Mouse (Mus musculus): Measurements from ENCODE around the gene Ank3.

The Ank3 gene

DNA sequence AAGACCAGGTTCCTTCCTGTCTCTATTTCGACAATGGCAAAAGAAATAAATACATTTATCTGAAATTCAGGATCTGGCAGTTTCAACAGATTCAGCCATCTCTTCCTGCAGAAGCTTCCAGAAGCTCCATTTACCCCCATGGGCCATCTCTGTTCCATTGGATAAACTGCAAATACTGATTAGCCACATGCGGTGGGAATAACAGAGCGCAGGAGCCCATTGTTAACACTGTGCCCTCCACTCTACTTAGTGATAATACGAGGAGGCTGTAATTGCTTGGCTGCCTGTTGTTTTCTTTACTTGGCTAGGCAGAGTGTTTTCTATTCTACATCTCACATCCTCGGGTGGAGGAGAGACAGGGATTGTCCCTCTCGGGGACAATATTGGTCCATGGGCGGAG lies 174.5 kb downstream of the Ank3 start:
- ChIA-PET POLR2A (interaction anchor here in 1 of 4 experiments (0.6 to 0.7 kb wide), 3 partner anchors 9 to 1187 kb away, joined by 3 to 4 read pairs (median 3); no protein-coding TSS in a partner anchor), CTCF (no interaction called here)

DNA sequence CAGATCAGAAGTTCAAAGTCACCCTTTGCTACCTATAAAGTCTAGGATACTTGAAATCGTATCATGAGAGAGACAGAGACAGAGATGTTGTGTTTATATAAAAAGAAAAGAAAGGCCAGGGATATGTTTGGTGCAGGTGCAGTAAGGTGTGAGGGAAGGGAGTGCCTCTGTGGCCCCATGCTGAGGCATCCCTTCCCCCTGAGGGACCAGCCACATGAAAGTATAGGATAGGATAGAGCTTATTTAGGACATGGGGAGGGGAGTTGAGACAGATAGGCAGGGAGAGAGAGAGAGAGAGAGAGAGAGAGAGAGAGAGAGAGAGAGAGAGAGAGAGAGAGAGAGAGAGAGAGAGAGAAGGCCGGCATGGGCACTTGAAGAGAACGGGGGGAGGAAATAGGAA lies 175.2 kb downstream of the Ank3 start:
- ChIA-PET CTCF (interaction anchor here in 2 of 4 experiments (0.6 to 1.5 kb wide), 2 partner anchors 17 to 123 kb away, joined by 3 to 11 read pairs; no protein-coding TSS in a partner anchor), POLR2A (interaction anchor here (0.5 to 1.5 kb wide), 11 partner anchors 10 to 369 kb away, joined by 3 to 7 read pairs (median 4); partner anchors contain the start of gene Cdk1 (in 1 of the 4))

DNA sequence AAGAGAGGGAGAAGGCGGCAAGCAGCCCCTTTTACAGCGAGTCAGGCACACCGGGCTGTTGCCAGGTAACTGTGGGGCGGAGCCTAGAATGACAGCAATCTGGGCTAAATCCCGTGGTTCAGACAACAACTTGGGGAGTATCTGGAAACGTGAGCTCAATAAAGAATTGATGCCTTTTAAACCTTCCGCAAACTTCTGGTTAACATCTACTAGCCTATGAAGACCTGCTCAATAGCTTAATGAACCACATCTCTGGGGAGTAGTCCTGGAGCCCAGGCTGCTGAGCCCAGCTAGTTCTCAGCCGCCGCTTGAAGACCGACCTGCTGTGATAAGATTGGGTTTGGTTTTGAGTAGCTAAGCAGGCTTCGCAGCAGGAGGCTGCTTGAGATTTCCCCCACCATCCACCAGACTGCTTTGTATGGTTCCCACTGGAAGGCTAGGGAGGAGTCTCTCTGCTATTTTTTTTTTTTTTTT lies 175.7 kb downstream of the Ank3 start:
- CTCF ChIA-PET: interaction anchor here in 2 of 4 experiments (0.6 to 1.5 kb wide), 4 partner anchors 18 to 415 kb away, joined by 3 to 12 read pairs (median 7); no protein-coding TSS in a partner anchor
- POLR2A ChIA-PET: interaction anchor here (0.5 to 1.5 kb wide), 15 partner anchors 9 to 558 kb away, joined by 3 to 7 read pairs (median 4); partner anchors contain the start of gene Cdk1 (in 1 of the 4)

DNA sequence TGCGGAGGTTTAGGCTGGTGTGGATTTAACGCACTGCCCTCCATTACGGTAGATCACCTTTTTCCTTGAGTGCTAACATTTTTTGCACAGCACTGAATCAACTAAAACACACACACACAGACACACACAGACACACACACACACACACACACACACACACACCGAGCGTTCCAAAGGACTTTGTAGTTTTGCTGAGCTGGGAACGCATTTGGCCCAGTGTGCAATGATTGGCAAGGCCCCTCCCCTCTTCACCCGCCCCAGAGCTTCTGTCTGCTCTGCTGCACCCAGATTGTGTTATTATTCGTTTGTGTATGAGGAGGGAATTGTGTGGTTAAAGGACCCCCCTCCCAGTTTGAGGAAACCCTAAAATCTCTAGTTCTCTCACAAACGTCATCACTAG lies 176.3 kb downstream of the Ank3 start:
- CTCF ChIA-PET: interaction anchor here in 2 of 4 experiments (0.5 to 1.7 kb wide), 6 partner anchors 18 to 667 kb away, joined by 3 to 12 read pairs (median 6); no protein-coding TSS in a partner anchor
- POLR2A ChIA-PET: interaction anchor here in 3 of 4 experiments (0.6 to 1.5 kb wide), 10 partner anchors 9 to 557 kb away, joined by 3 to 7 read pairs (median 4); partner anchors contain the start of gene Cdk1 (in 1 of the 3)

DNA sequence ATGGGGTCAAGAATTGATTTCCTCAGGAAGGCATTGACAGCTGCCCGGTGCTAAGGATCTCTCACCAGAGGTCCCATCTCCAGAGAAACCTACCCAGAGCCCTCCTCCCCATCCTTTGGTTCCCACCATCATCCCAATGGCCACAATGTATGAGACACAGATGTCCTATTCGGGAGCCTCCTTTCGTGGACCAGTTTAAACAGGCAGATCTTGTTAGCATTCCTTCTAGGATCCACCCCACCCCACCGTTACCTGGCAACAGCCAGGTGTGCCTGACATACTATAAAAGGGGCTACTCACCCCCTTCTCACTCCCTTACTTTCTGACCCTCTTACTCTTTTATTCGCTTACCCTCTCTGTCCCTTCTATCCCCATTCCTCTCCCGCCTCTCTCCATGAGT lies 176.9 kb downstream of the Ank3 start:
- POLR2A ChIA-PET: interaction anchor here in 2 of 4 experiments (0.7 to 1.5 kb wide), 3 partner anchors 8 to 96 kb away, joined by 3 to 7 read pairs (median 4); no protein-coding TSS in a partner anchor
- CTCF ChIA-PET: interaction anchor here in 2 of 4 experiments (0.5 to 1.7 kb wide), 2 partner anchors 19 to 667 kb away, joined by 5 to 7 read pairs; no protein-coding TSS in a partner anchor

DNA sequence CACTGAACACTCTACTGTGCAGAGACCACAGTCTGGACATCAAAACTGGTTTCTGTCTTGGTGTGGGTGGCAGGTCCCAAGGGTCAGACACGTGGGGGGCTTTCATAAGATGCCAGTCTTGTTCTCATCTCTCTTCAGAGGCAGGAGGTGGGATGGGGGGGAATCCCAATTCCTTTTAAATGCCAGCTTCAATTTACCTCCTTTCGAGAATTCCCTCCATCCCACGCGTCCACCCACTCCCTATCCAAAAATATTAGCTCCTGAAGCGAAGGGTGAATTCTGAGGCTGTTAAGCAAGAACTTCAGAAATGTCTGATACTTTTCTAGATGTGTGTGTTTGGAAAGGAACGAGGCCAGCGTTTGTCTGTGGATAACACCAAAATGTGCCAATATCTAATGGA lies 177.7 kb downstream of the Ank3 start:
- POLR2A ChIA-PET: no interaction called here
- CTCF ChIA-PET: interaction anchor here in 1 of 4 experiments (1.7 kb wide), 1 partner anchor 20 kb away, joined by 5 read pairs; no protein-coding TSS in a partner anchor

DNA sequence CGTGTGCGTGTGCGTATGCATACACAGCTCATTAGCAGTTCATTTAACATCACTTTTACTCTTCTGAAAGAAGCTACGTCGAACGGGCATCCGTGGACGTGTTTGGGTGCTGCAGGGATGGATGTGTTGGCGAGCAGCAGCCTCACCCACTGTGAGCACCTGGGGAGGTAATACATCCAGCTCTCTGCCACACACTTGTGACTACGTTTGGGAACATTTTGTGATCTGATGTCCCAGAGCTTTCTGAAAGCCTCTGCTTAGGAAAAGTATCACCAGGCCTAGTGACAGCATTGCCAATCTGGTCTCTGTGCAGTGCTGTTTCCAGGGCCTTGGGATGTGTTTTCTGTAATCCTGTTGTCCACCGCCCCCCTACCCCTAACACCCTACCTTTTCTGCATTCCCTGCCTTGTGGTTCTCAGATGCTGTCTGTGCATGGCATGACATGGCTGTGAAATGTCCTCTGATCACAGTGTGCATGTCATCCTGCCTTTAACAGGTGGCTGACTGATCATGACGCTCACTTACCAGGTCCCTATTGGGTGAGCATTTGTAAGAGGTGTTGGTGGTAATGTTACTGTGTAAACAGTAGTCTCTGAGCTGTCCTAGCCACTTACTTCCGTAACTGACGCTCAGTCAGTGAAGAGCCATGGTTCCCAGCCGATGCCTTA lies 178.6 kb downstream of the Ank3 start:
- ChIA-PET CTCF (interaction anchor here in 1 of 4 experiments (0.7 kb wide), 1 partner anchor 225 kb away, joined by 3 read pairs; the partner anchor contains the start of gene Cdk1), POLR2A (no interaction called here)

DNA sequence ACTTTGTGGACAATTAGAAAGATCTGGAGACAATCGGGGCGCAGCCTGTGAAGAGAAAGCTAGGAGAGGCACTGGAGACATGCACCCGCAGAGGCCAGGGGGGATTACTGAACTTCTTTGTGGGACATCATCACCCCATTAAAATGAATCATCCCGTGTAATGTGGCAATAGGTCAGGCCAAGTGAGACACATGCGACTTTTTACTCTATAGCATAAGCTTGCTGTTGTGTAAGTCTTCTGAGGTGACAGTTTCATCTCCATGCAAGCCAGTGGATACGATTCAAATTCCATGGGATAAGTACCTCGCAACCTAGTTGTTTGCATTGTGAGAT lies 179.1 kb downstream of the Ank3 start:
- POLR2A ChIA-PET: no interaction called here
- CTCF ChIA-PET: no interaction called here

DNA sequence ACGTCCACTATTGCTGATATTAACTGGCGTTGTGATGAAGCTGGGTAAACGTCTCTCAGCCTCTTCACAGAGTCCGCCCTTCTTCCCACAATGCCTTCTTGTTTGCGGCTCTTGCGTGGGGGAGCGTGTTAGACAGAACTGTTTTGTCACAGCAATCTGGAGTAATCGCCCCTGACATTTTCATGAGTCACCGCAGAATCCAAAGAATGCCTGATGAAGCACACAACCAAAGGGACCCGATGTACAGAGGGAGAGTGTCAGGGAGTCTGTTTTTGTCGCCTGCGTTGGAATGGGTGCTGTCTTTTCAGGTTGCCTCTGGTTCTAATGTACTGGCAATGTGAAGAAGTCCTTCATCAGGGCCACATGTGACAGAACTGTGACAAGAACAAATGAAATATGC lies 181.0 kb downstream of the Ank3 start:
- ChIA-PET CTCF (no interaction called here), POLR2A (no interaction called here)

DNA sequence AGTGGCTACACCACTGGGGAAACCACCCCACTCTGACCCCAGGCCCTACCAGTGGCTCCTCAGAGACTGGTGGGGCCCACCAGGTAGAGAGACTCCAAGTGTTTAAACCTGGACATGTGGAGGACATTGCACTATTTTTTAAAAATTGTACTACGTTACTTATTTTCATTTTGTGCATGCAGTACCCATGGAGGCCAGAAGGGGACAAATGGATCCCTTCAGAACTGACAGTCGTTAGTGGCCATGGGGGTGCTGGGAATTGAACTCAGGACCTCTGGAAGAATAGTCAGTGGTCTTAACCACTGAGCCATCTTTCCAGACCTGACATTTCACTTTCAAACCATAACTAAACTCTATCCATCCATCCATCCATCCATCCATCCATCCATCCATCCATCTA lies 183.0 kb downstream of the Ank3 start:
- ChIA-PET POLR2A (no interaction called here), CTCF (no interaction called here)

DNA sequence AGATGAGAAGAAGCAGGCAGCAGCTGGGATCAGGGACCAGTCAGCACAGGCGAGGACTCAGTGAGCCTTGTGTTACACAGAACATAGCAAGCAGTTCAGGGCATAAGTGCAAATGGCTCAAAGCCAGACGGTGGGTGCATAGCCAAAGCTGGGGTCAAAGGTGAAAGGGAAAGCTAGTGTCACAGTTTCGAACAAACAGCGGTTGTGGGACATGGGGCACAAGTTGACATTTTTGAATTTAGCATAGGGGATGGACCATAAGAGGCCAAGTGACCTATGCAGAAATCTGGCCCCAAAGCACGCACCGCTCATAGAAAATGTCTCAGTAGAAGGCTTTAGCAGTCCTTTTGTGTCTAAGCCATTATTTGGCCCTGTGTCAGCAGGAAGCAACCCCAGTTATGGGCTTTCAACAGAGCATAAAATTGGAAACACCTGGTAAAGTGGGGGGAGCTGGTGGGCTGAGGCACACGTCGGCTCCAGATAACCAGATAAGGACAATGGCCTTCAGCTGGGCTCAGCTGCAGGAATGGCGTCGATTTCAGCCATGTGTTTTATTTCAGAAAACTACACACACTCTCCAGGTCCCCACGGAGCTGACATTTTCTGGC lies 185.4 kb downstream of the Ank3 start:
- ChIA-PET POLR2A (interaction anchor here in 1 of 4 experiments (2.0 kb wide), 1 partner anchor 9 kb away, joined by 7 read pairs; no protein-coding TSS in a partner anchor), CTCF (interaction anchor here in 1 of 4 experiments (0.5 kb wide), 1 partner anchor 71 kb away, joined by 9 read pairs; no protein-coding TSS in a partner anchor)

DNA sequence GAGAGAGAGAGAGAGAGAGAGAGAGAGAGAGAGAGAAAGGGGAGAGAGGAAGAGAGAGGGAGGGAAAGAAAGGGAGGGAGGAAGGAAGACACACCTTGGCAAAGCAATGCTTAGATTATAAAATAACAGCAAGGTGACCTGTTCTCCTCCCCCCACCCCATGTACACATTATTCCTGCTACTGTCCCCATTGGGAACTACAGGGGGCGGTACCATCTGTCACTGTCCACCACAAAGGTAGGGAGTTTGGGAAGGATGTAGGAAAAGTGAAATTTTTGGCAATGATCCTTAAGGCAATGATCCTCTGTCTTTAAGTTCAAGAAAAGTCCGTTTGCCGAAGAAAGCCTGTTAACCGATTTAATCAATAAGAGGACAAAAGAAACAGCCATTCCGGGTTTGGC lies 186.0 kb downstream of the Ank3 start:
- CTCF ChIA-PET: no interaction called here

DNA sequence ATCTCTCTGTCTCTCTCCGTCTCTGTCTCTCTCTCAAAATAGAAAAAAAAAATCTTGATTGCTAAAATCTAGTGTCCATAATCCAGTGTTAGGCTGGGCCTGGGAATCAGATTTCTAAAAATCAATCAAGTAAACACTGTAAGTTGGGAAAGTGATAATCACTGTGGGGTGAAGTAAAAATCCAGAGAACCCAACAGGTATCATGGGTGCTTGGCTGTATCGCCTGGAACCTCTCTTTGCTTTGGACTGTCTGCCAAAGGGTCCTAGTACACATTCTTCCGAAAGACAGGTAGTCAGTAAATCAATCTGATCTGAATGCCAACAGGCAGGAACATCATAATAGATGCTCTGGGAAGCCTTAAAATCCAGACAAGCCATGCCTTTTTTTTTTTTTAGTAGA lies 186.7 kb downstream of the Ank3 start:
- CTCF ChIA-PET: interaction anchor here in 1 of 4 experiments (0.7 kb wide), 1 partner anchor 77 kb away, joined by 3 read pairs; no protein-coding TSS in a partner anchor
- POLR2A ChIA-PET: interaction anchor here in 2 of 4 experiments (0.7 kb wide), 2 partner anchors 199 to 1755 kb away, joined by 3 read pairs; no protein-coding TSS in a partner anchor

More for the DNA sequence above, 186.0 kb downstream of the Ank3 start:
- POLR2A ChIA-PET: interaction anchor here in 1 of 4 experiments (0.6 to 2.0 kb wide), 2 partner anchors 10 to 18 kb away, joined by 4 to 7 read pairs; no protein-coding TSS in a partner anchor

DNA sequence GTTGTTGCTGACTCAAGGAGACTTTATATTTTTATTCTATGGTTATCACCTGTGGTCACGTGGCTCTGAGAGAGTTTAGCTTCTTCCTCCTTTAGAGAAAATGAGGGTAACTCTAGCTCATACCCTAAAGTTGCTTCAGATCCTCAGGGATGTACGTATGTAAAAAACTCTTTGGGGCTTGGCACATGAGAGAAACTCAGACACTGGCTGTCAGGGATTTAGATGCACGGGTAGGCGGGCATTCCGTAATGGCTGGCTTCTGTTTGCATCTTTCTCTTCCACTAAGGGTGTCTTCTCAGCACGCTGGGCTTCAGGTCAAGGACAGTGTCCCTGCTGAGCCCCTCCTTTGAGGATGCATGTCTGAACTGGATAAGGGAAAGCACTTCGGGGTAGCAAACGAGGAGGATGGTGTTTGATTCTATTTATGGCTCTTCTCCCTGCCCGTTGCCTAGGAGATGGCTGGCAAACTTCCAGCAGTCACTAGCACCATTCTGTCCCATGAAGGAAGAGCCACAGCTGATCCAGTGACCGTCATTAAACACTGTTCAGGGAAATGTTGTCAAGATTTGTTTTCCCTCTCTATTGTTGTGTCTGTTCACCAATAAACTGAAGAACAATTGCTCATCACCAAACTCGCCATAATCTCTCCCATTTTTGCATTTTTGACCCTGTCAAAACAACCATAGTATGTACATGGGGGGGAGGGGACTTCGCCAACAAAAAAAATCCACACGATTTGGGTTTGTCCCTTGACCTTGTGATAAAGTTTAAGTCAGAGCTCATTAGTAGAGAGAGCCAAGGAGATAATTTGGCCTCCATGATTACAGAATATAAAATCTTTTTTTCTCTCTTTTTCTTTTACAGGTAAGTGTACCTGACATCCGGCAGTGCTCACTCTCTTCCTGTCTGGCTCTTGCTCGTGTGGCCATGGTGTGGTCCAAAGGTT lies 195.9 kb downstream of the Ank3 start:
- CTCF ChIA-PET: interaction anchor here in 1 of 4 experiments (0.6 kb wide), 1 partner anchor 836 kb away, joined by 4 read pairs; no protein-coding TSS in a partner anchor
- POLR2A ChIA-PET: interaction anchor here in 2 of 4 experiments (0.5 to 1.3 kb wide), 2 partner anchors 11 to 20 kb away, joined by 4 to 5 read pairs; no protein-coding TSS in a partner anchor

DNA sequence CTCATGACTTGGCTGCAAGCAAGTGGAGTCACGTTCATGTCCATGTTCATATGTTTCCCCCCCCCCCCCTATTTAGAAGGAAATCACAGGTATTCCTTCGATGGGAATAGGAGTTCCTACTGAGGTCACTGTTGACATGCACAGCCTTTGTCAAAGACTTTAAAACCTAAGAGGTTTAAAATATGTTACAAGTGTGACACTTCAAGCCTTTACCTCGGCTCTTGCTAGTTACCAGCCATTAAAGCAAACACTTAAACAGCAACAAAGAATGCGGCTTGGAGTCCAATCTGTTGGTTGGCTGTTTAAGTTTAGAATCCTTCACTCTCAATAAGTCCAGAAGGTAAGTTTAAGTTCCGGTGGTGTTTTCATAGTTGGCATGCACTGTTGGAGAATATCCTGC lies 196.9 kb downstream of the Ank3 start:
- CTCF ChIA-PET: interaction anchor here in 1 of 4 experiments (0.6 kb wide), 1 partner anchor 837 kb away, joined by 4 read pairs; no protein-coding TSS in a partner anchor
- POLR2A ChIA-PET: interaction anchor here in 1 of 4 experiments (1.3 kb wide), 1 partner anchor 21 kb away, joined by 4 read pairs; no protein-coding TSS in a partner anchor

DNA sequence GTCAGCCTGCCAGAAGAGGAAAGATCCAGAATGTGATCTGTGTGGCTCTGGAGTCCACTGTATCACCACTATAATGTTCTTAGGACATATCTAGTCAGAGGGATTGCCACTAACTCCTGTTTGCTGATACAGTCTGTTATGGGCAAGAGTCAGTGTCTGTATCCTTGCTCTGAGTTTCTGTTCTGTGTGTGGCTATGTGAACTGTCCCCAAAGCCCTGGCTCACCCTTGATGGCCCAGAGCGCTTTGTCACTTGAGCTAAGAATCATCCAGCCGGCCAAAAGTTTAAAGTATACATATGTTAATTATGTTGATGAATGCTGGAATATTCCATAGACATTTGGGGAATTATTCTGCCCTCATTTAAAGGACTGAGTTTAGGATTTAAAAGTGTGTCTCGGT lies 202.9 kb downstream of the Ank3 start:
- CTCF ChIA-PET: interaction anchor here in 1 of 4 experiments (0.5 kb wide), 1 partner anchor 271 kb away, joined by 7 read pairs; no protein-coding TSS in a partner anchor
- POLR2A ChIA-PET: no interaction called here

DNA sequence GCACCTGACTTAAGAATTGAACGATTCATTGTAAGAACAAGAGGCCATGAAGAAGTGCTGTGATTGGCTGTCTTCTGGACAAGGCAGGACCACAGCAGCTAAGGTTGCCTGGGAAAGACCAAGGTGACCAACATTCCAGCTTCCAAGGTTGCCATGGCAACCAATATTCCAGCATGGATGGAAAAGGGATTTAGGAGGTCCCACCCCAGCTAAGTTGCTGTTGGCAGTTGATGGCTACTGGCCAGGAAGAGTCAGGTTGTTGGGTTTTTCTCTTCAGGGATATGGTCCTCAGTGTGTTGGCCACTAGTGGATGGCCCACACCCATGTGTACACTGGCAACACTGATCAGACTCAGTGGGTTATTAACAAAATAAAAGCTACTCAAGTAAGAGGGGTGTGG lies 204.1 kb downstream of the Ank3 start:
- POLR2A ChIA-PET: no interaction called here
- CTCF ChIA-PET: no interaction called here

DNA sequence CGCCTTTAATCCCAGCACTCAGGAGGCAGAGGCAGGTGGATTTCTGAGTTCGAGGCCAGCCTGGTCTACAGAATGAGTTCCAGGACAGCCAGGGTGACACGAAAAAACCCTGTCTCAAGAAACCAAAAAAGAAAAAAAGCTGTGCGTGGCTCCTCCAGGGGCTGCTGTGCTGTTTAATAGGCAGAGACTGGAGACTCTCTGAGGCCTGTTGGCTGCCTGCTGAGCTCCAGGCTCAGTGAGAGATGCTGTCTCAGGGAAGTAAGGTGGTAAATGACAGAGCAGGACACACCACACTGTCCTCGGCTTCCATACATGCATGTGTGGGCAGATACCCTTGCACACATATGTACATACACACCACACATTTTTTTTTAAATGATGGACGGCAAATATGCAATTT lies 206.0 kb downstream of the Ank3 start:
- ChIA-PET POLR2A (interaction anchor here in 1 of 4 experiments (0.6 kb wide), 1 partner anchor 10 kb away, joined by 5 read pairs; no protein-coding TSS in a partner anchor), CTCF (no interaction called here)
